Mouse (Mus musculus): ENCODE measurements at regions not wholly inside any gene's neighbourhood (a gene's known extent, or its start where the extent isn't known, plus 50 kb on each side); places are given as distances from the start of the nearest gene placed in this dataset.

GRCm38 (mm10) chr7:96081676-96082075 is 89.4 kb upstream of the Tenm4 start:
- Histone ChIP-seq H3K4me2 (no peak overlapping the region), H3K27ac (replicated peaks) (no peak overlapping the region), H3K4me3 (no peak overlapping the region), H3K27me3 (no peaks in the 10 kb centered on the region), H3K4me1 (replicated peaks) (no peaks in the 10 kb centered on the region), H3K9me3 (no peaks in the 10 kb centered on the region), H3K9ac (no peak overlapping the region), H3K36me3 (no peaks in the 10 kb centered on the region)
- 64% methylated on average over 4 of the region's 4 CpGs for whole genome bisulfite sequencing
- ATAC-seq (ENCODE audit: low FRiP score, low read depth): no peak

- Histone ChIP-seq H3K4me2 (no peak overlapping the region), H3K27me3 (no peaks in the 10 kb centered on the region), H3K27ac (replicated peaks) (no peak overlapping the region), H3K9me3 (no peaks in the 10 kb centered on the region), H3K36me3 (no peaks in the 10 kb centered on the region), H3K4me1 (replicated peaks) (no peaks in the 10 kb centered on the region), H3K9ac (no peak overlapping the region), H3K4me3 (no peak overlapping the region)
- 65% methylated on average over 4 of the region's 4 CpGs for WGBS
- ATAC-seq (ENCODE audit: low FRiP score, low read depth): no peak
Observed at GRCm38 (mm10) chr7:96095185-96095584, 75.9 kb upstream of the Tenm4 start.

- H3K4me3 ChIP-seq: no peak overlapping the region
- no peak overlapping the region for H3K27ac ChIP-seq (replicated peaks)
- WGBS: 68% methylated on average over 3 of the region's 3 CpGs
- H3K9me3 ChIP-seq: no peaks in the 10 kb centered on the region
- no peak overlapping the region for H3K4me2 ChIP-seq
- no peaks in the 10 kb centered on the region for H3K36me3 ChIP-seq
- no peak overlapping the region for H3K9ac ChIP-seq
- no peaks in the 10 kb centered on the region for H3K4me1 ChIP-seq (replicated peaks)
- no peaks in the 10 kb centered on the region for H3K27me3 ChIP-seq
- ATAC-seq (ENCODE audit: low FRiP score, low read depth): no peak
Observed at GRCm38 (mm10) chr7:96095752-96096151, 75.3 kb upstream of the Tenm4 start.

- Histone ChIP-seq H3K4me3 (no peak overlapping the region), H3K9me3 (no peaks in the 10 kb centered on the region), H3K27me3 (no peaks in the 10 kb centered on the region), H3K4me2 (no peak overlapping the region), H3K4me1 (replicated peaks) (no peaks in the 10 kb centered on the region), H3K9ac (no peak overlapping the region), H3K36me3 (no peaks in the 10 kb centered on the region), H3K27ac (replicated peaks) (no peak overlapping the region)
- WGBS: 90% methylated on average over 5 of the region's 5 CpGs
- ATAC-seq (ENCODE audit: low FRiP score, low read depth): no peak
Observed at GRCm38 (mm10) chr7:96098686-96099376, 72.2 kb upstream of the Tenm4 start.

GRCm38 (mm10) chr7:96102727-96103126 is 68.3 kb upstream of the Tenm4 start:
- WGBS: 78% methylated on average over 6 of the region's 6 CpGs
- H3K9me3 ChIP-seq: no peaks in the 10 kb centered on the region
- no peaks in the 10 kb centered on the region for H3K36me3 ChIP-seq
- no peak overlapping the region for H3K4me3 ChIP-seq
- no peaks in the 10 kb centered on the region for H3K4me1 ChIP-seq (replicated peaks)
- ATAC-seq (ENCODE audit: low FRiP score, low read depth): no peak
- H3K9ac ChIP-seq: no peak overlapping the region
- H3K4me2 ChIP-seq: no peak overlapping the region
- no peak overlapping the region for H3K27ac ChIP-seq (replicated peaks)
- H3K27me3 ChIP-seq: no peaks in the 10 kb centered on the region

- Histone ChIP-seq H3K4me1 (replicated peaks) (no peaks in the 10 kb centered on the region), H3K9ac (no peak overlapping the region), H3K27me3 (no peaks in the 10 kb centered on the region), H3K4me3 (no peak overlapping the region), H3K4me2 (no peak overlapping the region), H3K9me3 (no peaks in the 10 kb centered on the region), H3K36me3 (no peaks in the 10 kb centered on the region), H3K27ac (replicated peaks) (no peak overlapping the region)
- no peak for ATAC-seq (ENCODE audit: low FRiP score, low read depth)
- WGBS: 84% methylated on average over 2 of the region's 2 CpGs
Observed at GRCm38 (mm10) chr7:96108768-96109167, 62.3 kb upstream of the Tenm4 start.

GRCm38 (mm10) chr7:96120142-96120541 is 50.9 kb upstream of the Tenm4 start:
- Histone ChIP-seq H3K9ac (no peak overlapping the region), H3K4me1 (replicated peaks) (no peaks in the 10 kb centered on the region), H3K4me3 (no peak overlapping the region), H3K27ac (replicated peaks) (no peak overlapping the region), H3K4me2 (no peak overlapping the region), H3K9me3 (no peaks in the 10 kb centered on the region), H3K27me3 (no peaks in the 10 kb centered on the region), H3K36me3 (no peaks in the 10 kb centered on the region)
- WGBS: 72% methylated on average over 8 of the region's 8 CpGs
- ATAC-seq (ENCODE audit: low FRiP score, low read depth): no peak

Data from hindbrain, embryonic 15.5 days (tissue).